Mouse (Mus musculus): ENCODE results near the gene Fam178b. TPM values are rescaled to one million over a fixed set of nuclear protein-coding genes. Genes with fewer than 3 reads are reported as not detected.

Gene Fam178b
- total RNA-seq, 1 experiment from 2014 or later: not detected

DNA sequence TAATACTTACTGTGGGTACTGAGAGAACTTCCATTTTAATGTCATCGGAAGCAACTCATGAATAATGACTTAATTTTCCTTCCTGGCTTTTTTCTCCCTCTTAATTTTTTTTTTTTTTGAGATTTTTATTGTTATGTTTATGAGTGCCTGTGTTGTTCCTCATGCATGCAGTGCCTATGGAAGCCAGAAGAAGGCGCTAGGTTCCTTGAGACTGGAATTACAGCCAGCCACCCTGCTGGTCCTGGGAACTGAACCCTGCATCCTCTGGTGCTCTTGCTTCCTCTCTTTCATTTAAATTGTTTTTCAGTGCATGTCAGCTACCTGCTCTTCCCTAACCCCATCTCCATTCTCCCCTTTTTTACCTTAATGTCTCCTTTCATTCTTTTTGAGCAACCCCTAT is 169.3 kb downstream of the Fam178b start:
- ATAC-seq (ENCODE audit: extremely low read depth, insufficient number of reproducible peaks, low FRiP score, poor library complexity, severe bottlenecking): no peak

- no peak for ATAC-seq (ENCODE audit: extremely low read depth, insufficient number of reproducible peaks, low FRiP score, poor library complexity, severe bottlenecking)
Observed at GRCm38 (mm10) chr1:36513310-36513709, 169.7 kb downstream of the Fam178b start.

DNA sequence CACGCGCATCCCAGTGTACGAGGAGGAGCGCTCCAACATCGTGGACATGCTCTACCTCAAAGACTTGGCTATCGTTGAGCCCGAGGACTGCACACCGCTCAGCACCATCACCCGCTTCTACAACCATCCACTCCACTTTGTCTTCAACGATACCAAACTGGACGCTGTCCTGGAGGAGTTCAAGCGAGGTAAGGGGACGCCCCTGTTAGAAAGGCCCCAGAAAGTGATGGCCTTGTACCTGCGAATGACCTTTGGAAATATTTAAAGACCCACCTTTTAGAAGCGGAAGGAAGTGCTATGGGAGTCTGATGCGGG is 170.1 kb downstream of the Fam178b start:
- no peak for ATAC-seq (ENCODE audit: extremely low read depth, insufficient number of reproducible peaks, low FRiP score, poor library complexity, severe bottlenecking)

Other genes with a start within 250 kb of the Fam178b start
- gene Lman2l, start 237.9 kb downstream of the Fam178b start, total RNA-seq (2017): 13.0 and 14.9 TPM in 2 replicates
- gene Cnnm4, start 211.6 kb downstream of the Fam178b start, total RNA-seq (2017): 15.6 and 15.8 TPM in 2 replicates
- gene Cnnm3, start 171.3 kb downstream of the Fam178b start, total RNA-seq (2017): 16.2 and 20.8 TPM in 2 replicates
- gene Ankrd23, start 146.3 kb downstream of the Fam178b start, total RNA-seq (2017): 18.6 and 20.3 TPM in 2 replicates
- gene Gm42417, start 143.8 kb downstream of the Fam178b start, total RNA-seq (2017): not detected in 2 replicates
- gene Ankrd39, start 135.7 kb downstream of the Fam178b start, total RNA-seq (2017): 11.8 and 12.2 TPM in 2 replicates
- gene Sema4c, start 124.8 kb downstream of the Fam178b start, total RNA-seq (2017): 0.25 TPM in 1 of 2 replicates, not detected in the other
- gene Cox5b, start 8.3 kb upstream of the Fam178b start, total RNA-seq (2017): 136 and 171 TPM in 2 replicates
- gene 4933424G06Rik, start 27.0 kb upstream of the Fam178b start, total RNA-seq (2017): not detected in 2 replicates
- 53.7 and 59.8 TPM in 2 replicates for gene Actr1b, start 31.2 kb upstream of the Fam178b start, total RNA-seq (2017)
- gene Zap70, start 78.6 kb upstream of the Fam178b start, total RNA-seq (2017): 7.1 and 12.8 TPM in 2 replicates